Mouse (Mus musculus): ENCODE measurements around the gene Rtp4. TPM values are rescaled to one million over a fixed set of nuclear protein-coding genes. Genes with fewer than 3 reads are reported as not detected.
A peak's percentile ranks its signal among the peaks of the same experiment; 100 is the strongest.

Gene Rtp4
- polyA plus RNA-seq, 1 experiment = 315 TPM

GRCm38 (mm10) chr16:23607911-23608410 is 87.9 kb downstream of the Rtp4 start:
- TF ChIP-seq CTCF (IDR thresholded peaks at IDR 0.05; ENCODE audit: low read depth, low read length) (no peak), POLR2A (IDR thresholded peaks at IDR 0.05; ENCODE audit: borderline replicate concordance, low read depth, low read length) (no peak)
- no peak overlapping the region for H3K27ac ChIP-seq (ENCODE audit: insufficient read depth, low read depth, low read length)
- H3K4me3 ChIP-seq (ENCODE audit: insufficient read depth, low read length) = no peak overlapping the region
- peaks cover 6% of the 10 kb centered on the region for H3K4me1 ChIP-seq (ENCODE audit: control insufficient read depth, insufficient read depth, low read length)

DNA sequence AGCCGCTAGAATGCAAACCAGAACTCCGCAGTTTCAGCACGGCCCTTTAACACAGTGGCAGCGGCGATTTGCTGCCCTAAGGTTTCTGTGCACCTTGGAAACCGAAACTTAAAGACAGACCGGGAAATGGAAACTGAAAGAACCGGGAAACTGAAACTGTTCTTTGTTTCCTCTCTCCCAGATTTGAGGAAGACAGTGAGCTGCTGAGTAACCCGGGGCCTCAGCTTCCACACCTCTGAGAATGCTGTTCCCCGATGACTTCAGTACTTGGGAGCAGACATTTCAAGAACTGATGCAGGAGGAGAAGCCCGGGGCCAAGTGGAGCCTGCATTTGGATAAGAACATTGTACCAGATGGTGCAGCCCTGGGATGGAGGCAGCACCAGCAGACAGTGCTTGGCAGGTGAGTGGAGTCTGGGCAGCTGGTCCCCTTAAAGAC is 89.7 kb downstream of the Rtp4 start:
- H3K4me3 ChIP-seq (ENCODE audit: insufficient read depth, low read length) = peak overlapping the region; percentile 61
- H3K27ac ChIP-seq (ENCODE audit: insufficient read depth, low read depth, low read length) = peak overlapping the region; percentile 79

GRCm38 (mm10) chr16:23624205-23624604 is 104.1 kb downstream of the Rtp4 start:
- Histone ChIP-seq H3K4me1 (ENCODE audit: control insufficient read depth, insufficient read depth, low read length) (no peaks in the 10 kb centered on the region), H3K4me3 (ENCODE audit: insufficient read depth, low read length) (no peak overlapping the region), H3K27ac (ENCODE audit: insufficient read depth, low read depth, low read length) (no peak overlapping the region)
- TF ChIP-seq POLR2A (IDR thresholded peaks at IDR 0.05; ENCODE audit: borderline replicate concordance, low read depth, low read length) = no peak
- no peak for TF ChIP-seq CTCF (IDR thresholded peaks at IDR 0.05; ENCODE audit: low read depth, low read length)

More for the DNA sequence above, 89.7 kb downstream of the Rtp4 start:
- H3K4me1 ChIP-seq (ENCODE audit: control insufficient read depth, insufficient read depth, low read length) = peaks cover 6% of the 10 kb centered on the region
- TF ChIP-seq POLR2A (IDR thresholded peaks at IDR 0.05; ENCODE audit: borderline replicate concordance, low read depth, low read length) (no peak), CTCF (IDR thresholded peaks at IDR 0.05; ENCODE audit: low read depth, low read length) (no peak)

DNA sequence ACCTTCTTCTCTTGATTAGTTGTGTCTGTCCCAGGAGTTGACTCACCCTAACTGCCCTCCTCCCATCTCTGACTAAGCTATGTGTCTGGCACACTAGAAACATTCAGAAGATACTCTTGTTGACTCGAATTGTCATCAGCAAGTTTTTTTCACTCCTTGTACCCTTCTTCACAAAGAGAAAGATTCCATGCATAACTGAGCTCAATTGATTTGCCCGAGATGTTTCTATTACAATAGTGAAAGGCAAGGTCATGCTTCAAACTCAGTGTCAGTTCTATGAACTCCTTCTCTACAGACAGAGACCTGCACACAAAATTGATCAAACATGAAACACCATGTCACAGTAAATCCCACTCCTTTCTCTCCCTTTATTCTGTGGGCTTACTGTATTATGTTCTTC is 111.4 kb downstream of the Rtp4 start:
- H3K27ac ChIP-seq (ENCODE audit: insufficient read depth, low read depth, low read length) = no peak overlapping the region
- no peak overlapping the region for H3K4me3 ChIP-seq (ENCODE audit: insufficient read depth, low read length)
- no peak for TF ChIP-seq POLR2A (IDR thresholded peaks at IDR 0.05; ENCODE audit: borderline replicate concordance, low read depth, low read length)
- TF ChIP-seq CTCF (IDR thresholded peaks at IDR 0.05; ENCODE audit: low read depth, low read length) = no peak
- H3K4me1 ChIP-seq (ENCODE audit: control insufficient read depth, insufficient read depth, low read length) = no peaks in the 10 kb centered on the region

- Histone ChIP-seq H3K27ac (ENCODE audit: insufficient read depth, low read depth, low read length) (no peak overlapping the region), H3K4me3 (ENCODE audit: insufficient read depth, low read length) (no peak overlapping the region), H3K4me1 (ENCODE audit: control insufficient read depth, insufficient read depth, low read length) (no peaks in the 10 kb centered on the region)
- TF ChIP-seq CTCF (IDR thresholded peaks at IDR 0.05; ENCODE audit: low read depth, low read length) (peak; percentile 48; the same call in 1 of the 2 replicates), POLR2A (IDR thresholded peaks at IDR 0.05; ENCODE audit: borderline replicate concordance, low read depth, low read length) (no peak)
Observed at GRCm38 (mm10) chr16:23632681-23633080, 112.6 kb downstream of the Rtp4 start.

- H3K4me3 ChIP-seq (ENCODE audit: insufficient read depth, low read length) = no peak overlapping the region
- no peaks in the 10 kb centered on the region for H3K4me1 ChIP-seq (ENCODE audit: control insufficient read depth, insufficient read depth, low read length)
- TF ChIP-seq POLR2A (IDR thresholded peaks at IDR 0.05; ENCODE audit: borderline replicate concordance, low read depth, low read length) (no peak), CTCF (IDR thresholded peaks at IDR 0.05; ENCODE audit: low read depth, low read length) (no peak)
- no peak overlapping the region for H3K27ac ChIP-seq (ENCODE audit: insufficient read depth, low read depth, low read length)
Observed at GRCm38 (mm10) chr16:23653028-23653427, 132.9 kb downstream of the Rtp4 start.

DNA sequence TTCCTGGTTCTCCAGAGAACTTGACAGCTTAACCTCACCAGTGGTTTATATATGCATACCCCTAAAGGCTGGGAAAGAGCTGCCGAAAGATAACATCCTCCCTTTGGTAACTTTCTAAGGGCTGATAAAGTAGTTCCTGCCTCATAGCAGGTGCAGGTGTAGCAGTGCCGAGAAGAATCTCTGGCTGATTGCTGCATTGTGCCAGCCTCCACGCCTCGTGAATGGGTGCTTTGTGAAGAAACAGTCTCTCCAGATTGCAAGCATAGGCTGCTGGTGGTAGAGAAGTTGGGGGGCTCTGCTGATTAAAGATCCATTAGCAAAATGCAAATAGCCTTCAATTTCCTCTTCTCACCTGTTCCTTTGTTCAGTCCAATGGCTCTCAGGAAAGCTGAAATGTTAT is 133.4 kb downstream of the Rtp4 start:
- TF ChIP-seq CTCF (IDR thresholded peaks at IDR 0.05; ENCODE audit: low read depth, low read length) (no peak), POLR2A (IDR thresholded peaks at IDR 0.05; ENCODE audit: borderline replicate concordance, low read depth, low read length) (no peak)
- H3K27ac ChIP-seq (ENCODE audit: insufficient read depth, low read depth, low read length) = no peak overlapping the region
- no peaks in the 10 kb centered on the region for H3K4me1 ChIP-seq (ENCODE audit: control insufficient read depth, insufficient read depth, low read length)
- no peak overlapping the region for H3K4me3 ChIP-seq (ENCODE audit: insufficient read depth, low read length)

DNA sequence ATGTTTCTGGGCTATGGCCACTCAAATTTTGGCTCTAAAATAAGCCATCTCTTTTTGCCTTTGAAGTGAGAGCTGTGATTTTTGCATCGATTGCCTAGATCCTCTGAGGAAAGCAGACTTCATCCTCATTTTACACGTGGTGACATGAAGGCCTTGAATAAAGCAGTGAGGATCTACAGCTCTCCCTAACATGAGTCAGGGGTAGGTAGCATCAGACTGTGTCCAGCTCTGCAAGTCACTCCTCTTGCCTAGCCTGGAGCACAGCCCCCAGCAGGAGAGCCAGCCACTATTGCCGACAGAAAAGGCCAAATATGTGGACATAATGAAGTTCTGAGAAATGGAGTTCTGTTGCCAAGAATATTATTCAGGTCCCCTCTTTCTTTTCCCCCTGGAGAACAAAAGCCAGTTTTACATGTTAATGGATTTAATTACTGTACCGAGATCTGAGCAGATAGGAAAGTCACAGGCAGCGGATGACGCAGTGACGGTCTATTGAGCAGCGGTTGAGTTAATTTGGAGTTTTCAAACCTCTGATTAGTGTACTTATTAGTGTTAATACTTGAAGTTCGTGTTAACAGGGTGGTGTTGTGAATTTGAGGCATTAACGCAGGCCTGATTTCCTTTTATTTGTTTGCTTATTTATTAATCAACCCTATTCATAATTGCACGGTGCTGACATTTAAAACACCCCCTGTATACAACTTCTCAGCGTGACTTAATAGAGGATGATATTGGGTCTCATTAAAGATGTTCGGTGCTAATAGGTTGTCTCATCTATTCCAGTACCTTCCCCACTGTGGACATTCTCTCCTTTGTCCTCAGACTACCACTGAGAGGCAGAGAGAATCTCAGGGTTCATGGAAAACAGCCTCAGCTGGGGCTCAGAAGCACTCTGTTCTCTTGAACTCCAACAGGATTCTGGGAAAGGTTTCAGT is 139.8 kb downstream of the Rtp4 start:
- no peak for TF ChIP-seq CTCF (IDR thresholded peaks at IDR 0.05; ENCODE audit: low read depth, low read length)
- no peak for TF ChIP-seq POLR2A (IDR thresholded peaks at IDR 0.05; ENCODE audit: borderline replicate concordance, low read depth, low read length)

More for the DNA sequence above, 139.8 kb downstream of the Rtp4 start:
- no peak overlapping the region for H3K4me3 ChIP-seq (ENCODE audit: insufficient read depth, low read length)
- H3K27ac ChIP-seq (ENCODE audit: insufficient read depth, low read depth, low read length) = no peak overlapping the region
- no peaks in the 10 kb centered on the region for H3K4me1 ChIP-seq (ENCODE audit: control insufficient read depth, insufficient read depth, low read length)

Other genes starting within 250 kb of the Rtp4 start
- not detected in 2 replicates for gene Rtp1, start 91.2 kb upstream of the Rtp4 start, polyA plus RNA-seq (2012; ENCODE audit: insufficient read depth, insufficient read length, missing spikeins)
- gene Masp1, start 524 bp downstream of the Rtp4 start, polyA plus RNA-seq (2012; ENCODE audit: insufficient read depth, insufficient read length, missing spikeins) = 0.48 TPM in 2 replicates